Mouse (Mus musculus): ENCODE measurements at regions not wholly inside any gene's neighbourhood (a gene's known extent, or its start where the extent isn't known, plus 50 kb on each side); places are given as distances from the start of the nearest gene placed in this dataset.

DNA sequence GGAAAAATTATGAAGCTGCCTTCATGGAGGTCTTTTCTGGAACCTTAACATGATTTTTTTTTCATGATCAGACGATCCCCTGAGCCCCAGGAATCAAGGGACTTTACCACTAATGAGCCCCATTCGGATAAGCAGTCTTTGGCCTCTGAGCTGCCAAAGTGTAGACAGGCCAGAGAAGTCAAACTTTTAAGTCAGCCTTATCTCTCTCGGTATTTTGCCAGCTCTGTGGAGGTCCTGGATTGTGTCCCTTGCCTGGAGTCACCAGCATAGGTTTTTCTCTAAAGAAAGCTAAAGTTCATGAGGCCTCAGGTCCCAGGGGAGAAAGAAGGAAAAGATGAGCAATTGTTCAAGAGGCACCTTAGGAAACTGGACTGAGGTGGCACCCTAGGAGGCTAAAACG lies 222.7 kb upstream of the Adamts9 start:
- no peak overlapping the region for H3K9ac ChIP-seq
- 51% methylated on average over 4 of the region's 4 CpGs for WGBS
- no peaks in the 10 kb centered on the region for H3K36me3 ChIP-seq
- no peak overlapping the region for H3K27ac ChIP-seq
- no peak for ATAC-seq (ENCODE audit: insufficient read depth, low FRiP score, low read depth)
- 0 out of 2 replicates have a peak, but pooled peaks cover 5% of the 10 kb centered on the region for H3K4me1 ChIP-seq
- no peak overlapping the region for H3K4me2 ChIP-seq
- H3K9me3 ChIP-seq, result no peaks in the 10 kb centered on the region
- no peaks in the 10 kb centered on the region for H3K27me3 ChIP-seq (replicated peaks)
- no peak overlapping the region for H3K4me3 ChIP-seq (replicated peaks)

DNA sequence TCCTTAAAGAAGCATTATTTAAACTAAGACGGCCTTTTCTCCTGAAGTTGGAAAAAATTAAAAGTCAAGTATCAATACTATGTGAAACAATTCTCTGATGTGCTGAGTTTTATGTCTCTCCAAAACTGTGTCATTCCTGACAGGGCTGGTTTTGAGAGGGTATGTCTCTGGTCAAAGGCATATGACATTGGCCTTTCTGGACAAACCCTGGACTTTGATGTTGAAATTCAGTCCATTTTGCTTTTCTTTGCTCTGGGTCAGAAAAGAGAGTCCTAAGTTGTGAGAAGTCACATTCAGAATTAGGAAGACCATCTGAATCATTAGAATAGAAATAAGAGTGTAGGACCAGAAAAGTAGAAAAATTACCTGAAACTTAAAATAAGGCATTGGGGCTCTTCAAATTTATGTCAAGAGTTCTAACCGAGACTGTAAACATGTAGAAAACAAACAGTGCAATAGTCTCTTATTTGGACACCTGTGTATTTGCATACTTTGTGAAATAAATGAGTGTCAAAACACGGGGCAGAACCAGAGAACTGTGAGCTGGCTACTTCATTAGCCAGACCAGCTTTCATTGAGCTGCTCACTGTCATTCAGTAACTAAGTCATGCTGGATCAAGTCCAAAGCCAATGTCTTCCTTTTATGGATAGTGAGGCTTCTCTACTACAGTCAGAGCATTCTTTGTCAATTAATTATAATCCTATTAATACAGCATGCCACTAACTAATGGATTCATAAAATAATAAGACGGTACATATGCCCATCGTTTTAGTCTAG lies 209.3 kb upstream of the Adamts9 start:
- Histone ChIP-seq H3K9me3 (no peaks in the 10 kb centered on the region), H3K4me2 (no peak overlapping the region), H3K27me3 (replicated peaks) (no peaks in the 10 kb centered on the region), H3K27ac (no peak overlapping the region), H3K9ac (no peak overlapping the region), H3K4me3 (replicated peaks) (no peak overlapping the region), H3K4me1 (no peaks in the 10 kb centered on the region), H3K36me3 (no peaks in the 10 kb centered on the region)
- 76% methylated on average over 5 of the region's 5 CpGs for WGBS
- no peak for ATAC-seq (ENCODE audit: insufficient read depth, low FRiP score, low read depth)

DNA sequence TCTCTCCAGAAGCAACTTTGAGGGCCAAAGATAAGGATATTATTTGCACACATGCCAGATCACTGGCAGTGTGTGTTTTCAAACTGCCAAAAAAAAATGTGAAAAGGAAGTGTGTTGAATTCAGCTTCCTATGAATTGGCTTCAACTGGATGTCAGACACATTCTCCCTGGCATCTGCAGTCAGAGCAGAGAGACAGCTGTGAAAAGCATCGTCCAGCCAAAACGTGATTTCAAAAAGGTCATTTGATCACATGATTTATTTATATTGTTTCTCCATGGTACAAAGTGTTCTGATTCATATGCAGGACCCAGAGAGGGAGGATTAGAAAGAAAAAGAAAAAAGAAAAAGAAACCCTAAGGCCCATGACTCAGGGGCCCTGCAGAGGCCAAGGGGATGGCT lies 207.2 kb upstream of the Adamts9 start:
- H3K27ac ChIP-seq, result no peak overlapping the region
- WGBS, result 44% methylated on average over 2 of the region's 2 CpGs
- ATAC-seq (ENCODE audit: insufficient read depth, low FRiP score, low read depth), result no peak
- no peaks in the 10 kb centered on the region for H3K27me3 ChIP-seq (replicated peaks)
- H3K36me3 ChIP-seq, result no peaks in the 10 kb centered on the region
- H3K4me2 ChIP-seq, result no peak overlapping the region
- no peak overlapping the region for H3K4me3 ChIP-seq (replicated peaks)
- no peaks in the 10 kb centered on the region for H3K9me3 ChIP-seq
- no peaks in the 10 kb centered on the region for H3K4me1 ChIP-seq
- no peak overlapping the region for H3K9ac ChIP-seq

DNA sequence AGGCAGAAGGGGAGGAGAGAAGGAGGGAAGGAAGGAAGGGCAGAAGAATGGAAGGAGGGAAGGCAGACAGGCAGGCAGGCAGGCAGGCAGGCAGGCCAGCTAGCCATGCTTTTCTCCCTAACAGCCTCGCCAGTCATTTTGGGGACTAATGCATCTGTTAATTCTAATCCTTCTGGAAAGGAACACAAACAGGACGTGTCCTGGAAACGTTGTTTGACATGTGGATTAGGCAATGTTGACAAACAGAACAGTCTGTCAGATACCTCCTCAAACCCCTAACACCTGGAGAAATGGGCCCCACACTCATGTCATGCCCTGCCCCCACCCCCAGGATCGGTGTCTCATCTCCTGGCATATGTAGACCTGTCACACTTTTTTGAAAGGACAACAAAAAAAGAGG lies 206.7 kb upstream of the Adamts9 start:
- Histone ChIP-seq H3K36me3 (no peaks in the 10 kb centered on the region), H3K4me3 (replicated peaks) (no peak overlapping the region), H3K4me1 (no peaks in the 10 kb centered on the region), H3K27me3 (replicated peaks) (no peaks in the 10 kb centered on the region), H3K9me3 (no peaks in the 10 kb centered on the region), H3K9ac (no peak overlapping the region), H3K27ac (no peak overlapping the region), H3K4me2 (no peak overlapping the region)
- WGBS, result 22% methylated on average over 4 of the region's 4 CpGs
- ATAC-seq (ENCODE audit: insufficient read depth, low FRiP score, low read depth), result no peak

DNA sequence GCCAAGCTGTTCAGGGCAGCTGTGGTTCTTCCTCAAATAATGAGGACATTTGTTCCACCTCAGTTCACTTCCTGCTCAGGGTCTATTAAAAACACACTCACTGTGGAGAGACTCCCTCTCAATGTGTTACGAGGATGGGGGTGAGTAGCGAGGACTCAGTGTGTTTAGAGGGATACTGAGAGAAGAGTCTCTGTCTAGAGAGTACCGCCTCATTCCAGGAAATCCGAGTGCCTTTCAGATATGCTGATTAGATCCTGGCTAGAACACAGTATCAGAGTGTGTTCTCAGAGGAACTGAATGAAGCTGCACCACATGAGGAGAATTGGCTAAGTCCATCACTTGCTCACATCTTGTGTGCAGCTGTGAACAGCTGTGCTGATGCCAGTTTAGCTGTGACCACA lies 197.0 kb upstream of the Adamts9 start:
- WGBS, result 55% methylated on average over 4 of the region's 4 CpGs
- Histone ChIP-seq H3K9ac (no peak overlapping the region), H3K9me3 (no peaks in the 10 kb centered on the region), H3K4me1 (no peaks in the 10 kb centered on the region), H3K27me3 (replicated peaks) (no peaks in the 10 kb centered on the region), H3K4me3 (replicated peaks) (no peak overlapping the region), H3K27ac (no peak overlapping the region), H3K4me2 (no peak overlapping the region), H3K36me3 (no peaks in the 10 kb centered on the region)
- no peak for ATAC-seq (ENCODE audit: insufficient read depth, low FRiP score, low read depth)

DNA sequence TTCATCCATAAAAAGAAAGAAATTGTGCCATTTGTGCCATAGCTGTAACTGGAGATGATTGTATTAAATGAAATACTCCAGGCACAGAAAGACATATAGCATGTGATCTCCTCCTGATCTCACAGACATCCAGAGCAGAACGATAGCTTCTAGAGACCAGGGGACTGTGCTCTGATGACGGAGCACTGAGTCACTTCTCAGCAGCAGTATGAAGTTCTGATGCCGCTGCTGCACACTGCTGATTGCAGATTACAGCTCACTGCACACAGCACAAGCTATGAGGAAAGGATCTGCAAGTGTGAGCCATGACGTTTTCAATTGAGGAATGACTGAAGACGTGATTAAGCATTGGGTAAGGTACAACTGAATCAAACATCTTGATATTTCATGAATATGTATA lies 190.6 kb upstream of the Adamts9 start:
- no peak overlapping the region for H3K27ac ChIP-seq
- H3K4me3 ChIP-seq (replicated peaks), result no peak overlapping the region
- no peak for ATAC-seq (ENCODE audit: insufficient read depth, low FRiP score, low read depth)
- H3K9me3 ChIP-seq, result no peaks in the 10 kb centered on the region
- no peaks in the 10 kb centered on the region for H3K27me3 ChIP-seq (replicated peaks)
- no peak overlapping the region for H3K9ac ChIP-seq
- no peaks in the 10 kb centered on the region for H3K4me1 ChIP-seq
- H3K4me2 ChIP-seq, result no peak overlapping the region
- H3K36me3 ChIP-seq, result no peaks in the 10 kb centered on the region
- WGBS, result 73% methylated on average over 5 of the region's 5 CpGs

DNA sequence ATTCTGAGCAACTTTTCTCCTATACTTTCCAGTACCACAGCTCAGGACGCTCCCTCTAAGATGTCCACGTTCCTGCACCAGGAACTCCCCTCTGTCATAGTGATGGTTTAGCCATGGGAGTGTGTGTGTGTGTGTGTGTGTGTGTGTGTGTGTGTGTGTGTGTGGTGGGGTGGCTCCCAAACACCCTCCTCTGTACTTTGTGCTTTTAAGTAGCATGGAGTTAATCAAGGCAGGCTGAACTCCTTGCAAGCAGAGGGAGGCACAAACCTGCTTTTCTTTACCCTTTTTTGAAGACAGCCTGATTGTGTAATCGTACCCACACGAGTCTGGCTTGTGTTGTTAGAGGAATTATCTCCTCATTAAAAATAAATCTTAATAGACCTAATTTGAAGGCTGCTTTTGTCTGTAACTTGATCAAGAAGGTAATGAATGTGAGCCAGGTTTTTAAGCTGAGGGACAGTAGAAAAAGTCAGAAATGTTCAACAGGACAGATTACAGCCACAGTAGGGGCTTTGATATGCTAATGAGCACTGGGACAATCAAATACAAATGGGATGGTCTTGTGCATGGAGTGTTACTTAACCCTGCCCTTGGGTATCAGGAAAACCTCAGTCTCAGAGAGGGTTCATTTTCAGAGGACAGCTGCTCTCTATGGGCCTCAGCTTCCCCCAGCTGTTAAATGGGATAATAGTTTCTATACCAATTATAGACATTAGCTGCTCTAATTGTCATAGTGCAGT lies 187.8 kb upstream of the Adamts9 start:
- ATAC-seq (ENCODE audit: insufficient read depth, low FRiP score, low read depth), result no peak
- Histone ChIP-seq H3K27ac (no peak overlapping the region), H3K27me3 (replicated peaks) (no peaks in the 10 kb centered on the region), H3K4me2 (no peak overlapping the region), H3K9me3 (no peaks in the 10 kb centered on the region), H3K9ac (no peak overlapping the region), H3K4me3 (replicated peaks) (no peak overlapping the region), H3K36me3 (no peaks in the 10 kb centered on the region), H3K4me1 (no peaks in the 10 kb centered on the region)
- WGBS, result 46% methylated on average over 4 of the region's 4 CpGs

DNA sequence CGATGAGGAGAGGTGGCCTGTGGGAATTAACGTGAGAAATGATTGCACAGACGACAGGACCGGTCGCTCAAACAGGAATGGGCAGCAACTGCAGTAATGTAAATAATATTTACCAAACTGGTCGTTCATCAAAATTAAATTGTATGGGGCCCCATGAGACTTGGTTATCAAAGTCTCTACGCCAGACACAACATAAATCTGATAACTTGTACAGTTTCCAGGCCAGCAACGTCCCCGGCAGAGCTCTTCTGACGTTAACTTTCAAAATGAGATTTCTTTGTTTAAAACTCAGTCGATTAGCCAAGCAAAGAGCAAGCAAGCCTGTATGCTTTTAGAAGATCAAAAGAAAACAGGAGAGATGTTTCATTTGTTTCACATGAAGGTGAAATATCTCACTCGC lies 176.2 kb upstream of the Adamts9 start:
- H3K4me1 ChIP-seq, result no peaks in the 10 kb centered on the region
- no peaks in the 10 kb centered on the region for H3K9me3 ChIP-seq
- no peak overlapping the region for H3K27ac ChIP-seq
- ATAC-seq (ENCODE audit: insufficient read depth, low FRiP score, low read depth), result no peak
- H3K27me3 ChIP-seq (replicated peaks), result no peaks in the 10 kb centered on the region
- no peak overlapping the region for H3K4me2 ChIP-seq
- no peak overlapping the region for H3K4me3 ChIP-seq (replicated peaks)
- H3K36me3 ChIP-seq, result no peaks in the 10 kb centered on the region
- H3K9ac ChIP-seq, result no peak overlapping the region
- 32% methylated on average over 12 of the region's 12 CpGs for whole genome bisulfite sequencing

DNA sequence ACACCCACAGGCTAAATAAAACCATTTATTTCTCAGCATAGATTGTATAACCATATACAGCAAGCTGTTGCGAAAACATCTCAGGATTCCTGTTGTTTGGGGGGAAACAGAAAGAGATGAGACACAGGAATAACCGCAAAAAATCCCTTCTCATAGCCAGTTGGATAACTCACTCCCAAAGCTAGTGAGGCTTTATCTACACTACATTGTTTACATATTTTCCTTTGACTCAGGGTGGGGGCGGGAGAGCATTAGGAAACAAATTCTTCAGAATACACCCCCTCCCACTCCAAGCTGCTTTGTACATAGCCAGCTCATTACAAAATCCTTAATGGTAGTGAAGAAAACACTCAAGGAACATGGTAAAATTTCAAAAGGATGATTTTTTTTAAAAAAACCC lies 170.1 kb upstream of the Adamts9 start:
- ATAC-seq (ENCODE audit: insufficient read depth, low FRiP score, low read depth), result no peak
- WGBS, result 60% methylated on average over 3 of the region's 3 CpGs
- Histone ChIP-seq H3K27ac (no peak overlapping the region), H3K9me3 (no peaks in the 10 kb centered on the region), H3K27me3 (replicated peaks) (no peaks in the 10 kb centered on the region), H3K36me3 (no peaks in the 10 kb centered on the region), H3K4me1 (no peaks in the 10 kb centered on the region), H3K4me3 (replicated peaks) (no peak overlapping the region), H3K9ac (no peak overlapping the region), H3K4me2 (no peak overlapping the region)

DNA sequence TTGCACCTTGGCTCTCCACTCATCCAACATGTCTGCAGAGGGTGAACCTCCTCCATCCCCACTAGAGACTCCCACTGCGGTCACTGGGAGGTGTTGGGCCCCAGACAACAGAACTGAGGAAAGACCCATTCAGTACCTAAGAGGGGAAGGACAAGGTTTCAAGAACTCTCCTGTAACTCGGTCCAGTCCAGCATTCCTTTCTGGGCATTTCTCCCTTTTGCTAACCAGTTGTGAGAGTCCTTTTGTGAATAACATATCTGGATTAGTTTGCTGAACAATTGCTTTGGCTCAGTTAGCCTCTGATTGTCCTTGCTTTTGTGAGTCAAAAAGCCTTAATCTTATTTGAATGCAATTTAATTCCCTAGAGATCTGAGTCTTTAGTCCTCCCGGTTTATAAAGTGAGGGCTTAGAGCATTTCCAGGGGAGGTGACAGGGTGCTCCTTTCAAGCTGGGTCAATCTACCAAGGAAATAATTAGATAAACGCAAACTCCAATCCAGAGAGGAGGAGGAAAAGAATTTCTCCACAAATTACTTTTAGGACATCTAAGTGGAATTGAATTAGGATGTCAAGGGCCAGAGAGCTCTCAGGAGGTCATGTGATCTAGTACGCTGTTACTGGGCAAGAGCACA lies 151.6 kb upstream of the Adamts9 start:
- H3K36me3 ChIP-seq, result no peaks in the 10 kb centered on the region
- H3K4me3 ChIP-seq (replicated peaks), result no peak overlapping the region
- no peak overlapping the region for H3K9ac ChIP-seq
- no peak overlapping the region for H3K4me2 ChIP-seq
- WGBS, result 65% methylated on average over 5 of the region's 5 CpGs
- ATAC-seq (ENCODE audit: insufficient read depth, low FRiP score, low read depth), result no peak
- H3K4me1 ChIP-seq, result no peaks in the 10 kb centered on the region
- H3K27ac ChIP-seq, result no peak overlapping the region
- no peaks in the 10 kb centered on the region for H3K9me3 ChIP-seq
- H3K27me3 ChIP-seq (replicated peaks), result no peaks in the 10 kb centered on the region

DNA sequence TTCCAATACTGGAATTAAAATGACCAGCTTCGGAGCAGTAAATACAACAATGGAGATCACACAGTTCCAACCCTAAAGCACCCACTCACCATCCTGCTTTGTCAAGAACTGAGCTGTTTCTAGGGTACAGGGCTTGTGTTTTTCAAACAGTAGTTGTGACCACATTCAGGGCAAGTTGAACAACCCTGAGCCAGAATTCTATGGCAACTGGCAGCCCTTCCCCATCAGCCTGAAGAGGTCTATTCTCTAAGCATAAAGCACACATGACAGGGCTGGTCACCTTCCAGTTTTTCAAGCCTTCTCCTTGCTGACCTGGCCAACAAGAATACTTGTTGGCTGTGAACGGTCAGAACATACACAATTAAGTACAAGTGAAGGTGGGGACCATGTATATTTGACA lies 150.5 kb upstream of the Adamts9 start:
- no peaks in the 10 kb centered on the region for H3K36me3 ChIP-seq
- no peak for ATAC-seq (ENCODE audit: insufficient read depth, low FRiP score, low read depth)
- H3K9ac ChIP-seq, result no peak overlapping the region
- H3K27ac ChIP-seq, result no peak overlapping the region
- WGBS, result 85% methylated on average over 2 of the region's 2 CpGs
- no peaks in the 10 kb centered on the region for H3K9me3 ChIP-seq
- no peaks in the 10 kb centered on the region for H3K27me3 ChIP-seq (replicated peaks)
- no peak overlapping the region for H3K4me3 ChIP-seq (replicated peaks)
- H3K4me1 ChIP-seq, result no peaks in the 10 kb centered on the region
- H3K4me2 ChIP-seq, result no peak overlapping the region

DNA sequence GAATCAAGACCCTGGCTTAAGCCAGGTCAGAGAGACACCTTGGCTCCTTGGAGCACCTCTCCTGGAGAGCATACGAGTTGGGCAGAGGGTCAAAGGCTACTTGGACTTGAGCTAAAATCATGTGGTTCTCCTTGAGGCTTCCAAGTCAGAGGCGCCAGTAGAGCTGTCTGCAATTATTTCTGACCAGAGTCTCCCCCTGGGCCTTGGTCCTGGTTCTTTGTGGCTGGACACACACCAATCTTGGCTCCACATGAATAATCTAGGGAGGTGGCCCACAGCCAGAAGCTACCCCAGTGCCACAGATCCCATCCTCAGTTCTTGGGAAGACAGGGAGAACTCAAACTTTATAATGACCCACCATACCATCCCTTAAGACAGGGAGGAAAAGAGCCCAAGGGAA lies 144.0 kb upstream of the Adamts9 start:
- no peak for ATAC-seq (ENCODE audit: insufficient read depth, low FRiP score, low read depth)
- no peaks in the 10 kb centered on the region for H3K4me1 ChIP-seq
- no peaks in the 10 kb centered on the region for H3K36me3 ChIP-seq
- H3K27me3 ChIP-seq (replicated peaks), result no peaks in the 10 kb centered on the region
- WGBS, result 86% methylated on average over 2 of the region's 2 CpGs
- H3K9me3 ChIP-seq, result no peaks in the 10 kb centered on the region
- no peak overlapping the region for H3K27ac ChIP-seq
- H3K4me2 ChIP-seq, result no peak overlapping the region
- no peak overlapping the region for H3K9ac ChIP-seq
- no peak overlapping the region for H3K4me3 ChIP-seq (replicated peaks)

Measured in stomach, embryonic 15.5 days (tissue).